Mouse (Mus musculus) heart, adult 8-10 months (tissue): ENCODE measurements at regions not wholly inside any gene's neighbourhood (a gene's known extent, or its start where the extent isn't known, plus 50 kb on each side); places are given as distances from the start of the nearest gene placed in this dataset.
A peak's percentile ranks its signal among the peaks of the same experiment; 100 is the strongest.
"Not testable (repeated sequence)": the region's sequence is repeated elsewhere in the genome, so short reads cannot be mapped to it uniquely, and the experiment has no call there.

ENCODE experiments used
- DNase-seq: peaks from one replicate; pipeline ENCODE4 v3.0.0; 2022; ENCODE audit warnings: low spot score

DNA sequence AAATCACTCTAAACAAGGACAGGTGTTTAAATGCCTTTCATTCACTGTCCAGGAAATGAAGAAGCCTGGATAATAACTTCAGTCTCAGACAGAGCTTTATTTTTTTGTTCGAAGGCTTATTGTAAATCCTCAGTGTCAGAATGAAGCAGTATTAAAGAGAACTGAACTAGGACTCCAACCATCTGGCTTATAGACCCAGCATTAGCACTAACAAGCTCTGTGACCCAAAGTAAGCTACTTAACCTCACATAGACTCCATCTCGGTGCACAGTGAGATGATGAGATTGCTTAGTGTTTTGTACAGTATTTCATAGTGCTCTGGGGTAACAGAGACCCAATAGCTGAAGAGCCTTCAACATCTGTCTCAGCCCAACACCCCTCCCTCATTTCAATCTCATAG is 738.2 kb upstream of the Map3k7 start:
- no peak for DNase-seq

DNA sequence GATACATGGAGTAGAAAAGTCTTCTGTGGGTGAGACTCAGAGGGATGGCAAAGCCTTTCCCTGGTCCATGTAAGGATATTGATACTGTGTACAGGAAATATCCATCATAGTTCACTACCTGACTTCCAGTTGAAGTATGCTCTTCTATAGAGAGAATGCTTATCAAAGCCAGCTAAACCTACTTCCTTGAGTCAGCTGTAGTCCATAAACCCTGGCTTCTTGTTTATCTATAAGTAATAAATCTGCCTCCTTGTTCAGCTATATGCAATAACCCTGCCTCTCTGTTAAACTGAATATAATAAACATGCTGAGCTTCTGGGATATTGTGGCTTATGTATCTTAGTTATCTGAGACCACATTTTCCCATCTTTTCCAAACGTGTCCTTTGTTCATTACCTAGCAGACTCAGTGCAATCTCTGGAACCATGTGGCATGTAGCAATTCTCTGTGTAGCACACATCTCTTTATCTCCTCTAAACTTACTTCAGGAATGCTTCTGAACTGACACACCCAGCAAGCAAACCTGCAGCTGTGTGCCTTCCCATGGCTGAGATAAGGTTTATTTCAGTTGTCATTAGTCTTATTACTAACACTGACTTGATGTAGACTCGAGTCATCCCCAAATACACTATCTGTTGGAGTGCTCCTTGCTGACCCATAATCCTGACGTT is 694.9 kb upstream of the Map3k7 start:
- DNase-seq: no peak

DNA sequence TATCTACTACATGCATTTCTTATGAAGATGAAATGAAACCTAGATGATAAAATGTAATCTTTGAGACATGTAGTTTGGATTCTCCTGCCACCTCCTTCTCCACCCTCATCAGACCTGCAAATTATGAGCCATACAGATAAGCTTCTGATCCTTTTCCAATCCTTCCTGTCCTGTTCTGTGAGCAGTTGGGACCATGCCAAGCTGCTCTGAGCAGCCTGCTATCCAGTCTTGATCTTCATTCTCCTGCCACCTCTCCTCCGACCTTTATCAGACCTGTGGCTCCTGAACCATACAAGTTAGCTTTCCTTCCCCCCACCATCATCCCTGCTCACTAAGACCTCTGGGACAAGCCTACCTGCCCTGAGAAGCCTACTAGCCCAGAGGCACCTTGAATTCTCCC is 689.8 kb upstream of the Map3k7 start:
- DNase-seq: no peak

DNA sequence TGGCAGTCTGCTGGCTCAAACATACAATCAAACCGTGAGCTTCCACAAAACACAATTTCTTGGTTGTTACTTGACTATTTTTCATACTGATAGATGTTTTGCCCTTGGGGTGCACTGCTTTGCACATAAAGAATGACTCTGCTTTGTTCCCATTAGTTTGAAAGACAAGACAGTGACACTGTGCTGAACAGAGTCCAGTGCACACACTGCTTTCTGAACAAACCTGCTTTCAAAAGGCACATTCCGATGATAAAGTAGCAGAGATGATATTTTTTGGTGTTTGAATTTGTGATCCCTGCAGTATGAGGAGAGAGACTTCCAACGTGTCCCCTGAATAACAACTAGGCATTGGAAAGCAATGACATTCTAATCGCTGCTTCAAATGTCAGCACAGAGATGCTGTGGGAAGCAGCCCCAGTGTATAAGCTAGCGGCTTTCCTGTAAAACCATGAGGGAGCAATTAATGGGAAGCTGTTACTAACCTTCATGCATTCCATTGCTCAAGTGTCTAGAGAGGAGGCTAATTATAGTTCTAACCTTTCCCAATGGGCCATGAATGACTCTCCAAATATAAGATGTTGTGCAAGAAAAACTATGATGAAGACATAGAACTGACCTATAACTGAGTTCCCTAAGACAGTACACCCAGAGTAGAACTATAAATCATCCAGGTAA is 673.5 kb upstream of the Map3k7 start:
- DNase-seq: peak; percentile 1

DNA sequence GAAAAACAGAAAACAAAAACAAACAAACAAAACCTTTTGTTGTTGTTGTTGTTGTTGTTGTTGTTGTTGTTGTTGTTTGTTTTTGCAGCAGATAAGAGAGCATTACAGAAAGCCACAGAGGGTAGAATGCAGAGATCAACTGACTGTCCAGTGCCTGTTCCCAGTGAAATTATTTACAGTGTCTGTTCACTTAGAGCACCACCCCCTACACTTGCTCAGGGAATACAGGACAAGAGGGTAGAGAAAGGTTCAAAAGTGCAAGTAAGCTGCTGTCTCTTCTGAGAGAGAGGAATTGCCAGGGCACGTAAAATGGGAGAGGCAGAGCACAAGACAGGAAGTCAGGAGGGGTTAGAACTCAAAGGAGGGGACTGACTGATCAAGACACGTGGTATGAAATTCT is 670.1 kb upstream of the Map3k7 start:
- no peak for DNase-seq

DNA sequence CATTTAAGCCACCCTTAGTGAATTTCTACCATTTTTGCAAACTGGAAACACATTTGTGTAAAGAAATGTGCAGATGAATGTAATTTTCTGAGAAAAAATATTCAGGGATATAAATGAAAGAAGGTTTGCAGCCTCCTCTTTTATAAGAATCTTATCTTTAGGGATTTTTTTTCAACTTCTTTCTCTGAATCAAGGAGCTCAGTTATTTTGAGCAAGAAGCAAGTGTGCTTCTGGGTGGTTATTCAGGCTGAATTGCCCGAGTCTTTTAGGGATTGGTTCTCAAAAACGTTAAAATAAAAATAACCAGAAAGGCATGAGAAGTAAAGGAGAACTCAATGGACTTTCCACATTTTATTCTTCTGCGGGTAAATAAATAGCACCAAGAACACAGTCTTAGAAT is 666.0 kb upstream of the Map3k7 start:
- DNase-seq: no peak

DNA sequence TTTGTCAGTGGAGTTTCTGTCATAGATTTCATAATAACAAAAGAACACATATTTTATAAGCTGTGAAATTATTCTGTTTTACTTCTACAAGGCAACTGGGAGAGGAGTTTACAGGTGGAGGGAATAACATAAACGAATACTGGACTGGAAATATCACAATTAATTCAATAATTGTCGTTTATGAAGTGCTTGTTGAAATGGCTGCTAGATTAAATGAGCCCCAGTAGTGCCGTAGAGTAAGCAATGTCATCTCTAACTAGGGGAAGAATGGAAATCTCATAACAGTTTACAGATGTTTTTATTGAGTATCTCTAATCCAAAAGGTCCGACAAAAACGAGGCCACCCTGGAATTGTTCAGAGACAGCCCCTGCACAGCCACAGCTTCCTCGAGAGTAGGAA is 644.6 kb upstream of the Map3k7 start:
- no peak for DNase-seq

DNA sequence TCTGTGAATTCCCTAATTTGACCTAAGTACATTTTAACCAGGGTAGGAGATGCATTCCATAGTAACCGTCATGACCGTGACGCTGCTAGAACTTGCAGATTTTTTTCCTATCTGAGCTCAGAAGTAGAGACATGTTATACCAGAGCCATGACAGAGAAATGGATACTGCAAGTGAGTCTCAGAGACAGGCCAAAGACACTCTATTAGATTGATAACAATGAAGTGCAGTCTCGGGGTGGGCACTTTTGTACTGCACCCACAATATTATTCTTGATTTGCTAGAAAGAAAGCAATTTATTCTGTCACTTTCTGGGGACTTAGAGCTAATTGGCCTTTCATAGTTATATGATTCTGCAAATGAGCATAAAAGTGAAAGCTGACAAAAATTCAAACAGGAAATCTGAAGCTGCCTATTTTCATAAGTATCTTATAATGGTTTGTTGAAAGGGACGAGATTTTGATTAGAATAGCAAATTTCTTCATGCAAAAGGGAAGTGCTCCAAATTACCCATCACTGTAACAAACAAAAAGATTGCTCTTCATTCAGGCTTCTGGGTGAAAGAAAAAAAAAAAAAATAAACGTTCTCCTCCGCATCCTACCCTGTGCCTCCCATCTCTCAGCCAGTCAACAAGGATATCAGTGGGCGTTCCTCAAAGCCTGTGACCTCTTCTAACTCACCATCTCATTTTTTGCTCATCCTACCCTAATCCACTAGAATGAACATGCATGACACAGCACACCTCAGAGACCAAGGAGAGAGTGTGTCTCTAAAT is 643.0 kb upstream of the Map3k7 start:
- no peak for DNase-seq

DNA sequence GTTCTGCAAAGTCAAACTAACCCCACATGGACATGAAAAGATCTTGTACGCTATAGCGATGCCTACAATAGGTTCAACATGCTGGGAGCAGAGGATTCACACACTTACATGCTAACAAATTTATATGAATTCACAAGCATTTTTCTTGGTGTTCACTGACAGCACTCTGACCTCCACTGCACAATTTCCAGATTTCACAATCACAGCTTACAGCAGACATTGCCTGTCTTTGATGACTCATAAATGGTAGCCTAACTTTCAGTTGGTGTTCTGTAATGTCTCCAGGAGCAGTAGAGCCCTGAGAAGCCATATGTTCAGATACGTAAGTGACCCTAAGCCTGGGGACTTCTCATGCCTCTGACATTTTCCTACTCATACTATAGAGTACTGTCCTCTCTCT is 640.1 kb upstream of the Map3k7 start:
- DNase-seq: no peak

DNA sequence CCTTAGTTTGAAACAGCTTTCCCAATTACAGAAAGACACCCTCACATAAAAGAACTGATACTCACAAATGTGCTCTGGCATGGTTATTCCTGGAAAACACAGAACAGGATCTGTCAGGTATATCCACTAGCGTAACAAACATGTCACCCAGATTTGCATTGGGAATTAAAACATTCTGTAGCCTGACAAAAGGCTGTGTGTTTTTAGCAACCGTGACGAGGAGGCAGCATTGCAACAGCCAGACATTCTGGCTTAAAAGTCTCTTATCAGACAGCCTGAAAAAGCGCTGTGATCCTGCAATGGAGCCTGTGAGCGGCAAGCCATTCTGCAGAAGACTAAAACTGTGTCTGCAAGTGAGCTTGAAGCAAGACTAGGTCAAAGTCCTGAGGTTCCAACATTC is 635.1 kb upstream of the Map3k7 start:
- DNase-seq: no peak

DNA sequence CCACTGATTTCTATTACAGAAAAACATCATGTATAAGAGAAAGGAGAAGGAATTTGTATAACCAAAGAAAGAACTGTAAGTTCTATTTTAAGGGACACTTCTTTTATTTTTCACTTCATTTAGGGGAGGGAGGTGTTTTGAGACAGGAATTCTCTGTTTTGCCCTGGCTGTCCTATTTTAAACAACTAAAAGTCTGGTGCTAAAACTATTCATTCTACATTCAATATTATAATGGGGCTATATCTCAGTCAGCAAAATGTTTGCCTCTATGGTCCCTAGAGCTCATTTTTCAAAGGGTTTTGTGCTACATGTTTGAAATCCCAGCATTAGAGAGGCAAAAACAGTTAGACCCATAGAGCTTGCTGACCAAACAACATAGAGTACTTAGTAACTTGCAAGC is 632.8 kb upstream of the Map3k7 start:
- DNase-seq: no peak

DNA sequence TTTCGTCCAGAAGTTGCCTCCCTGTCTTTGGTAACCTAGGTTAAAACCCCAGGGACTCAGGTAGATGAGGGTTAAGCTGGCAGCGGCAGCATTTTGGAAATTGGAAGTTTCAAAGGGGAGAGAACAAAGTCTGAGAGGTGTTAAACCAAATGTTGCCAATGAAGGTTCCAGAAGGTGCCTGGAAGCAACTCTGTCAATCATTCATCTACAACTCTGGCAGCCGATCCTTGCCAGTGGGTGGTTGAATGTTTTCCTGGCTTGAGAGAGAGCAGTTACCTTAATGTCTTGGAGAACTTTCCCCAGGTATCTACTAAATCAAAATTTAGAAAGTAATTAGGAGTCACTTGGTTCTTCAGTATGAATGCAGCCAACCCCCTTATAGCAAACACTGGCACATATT is 628.2 kb upstream of the Map3k7 start:
- DNase-seq: no peak

DNA sequence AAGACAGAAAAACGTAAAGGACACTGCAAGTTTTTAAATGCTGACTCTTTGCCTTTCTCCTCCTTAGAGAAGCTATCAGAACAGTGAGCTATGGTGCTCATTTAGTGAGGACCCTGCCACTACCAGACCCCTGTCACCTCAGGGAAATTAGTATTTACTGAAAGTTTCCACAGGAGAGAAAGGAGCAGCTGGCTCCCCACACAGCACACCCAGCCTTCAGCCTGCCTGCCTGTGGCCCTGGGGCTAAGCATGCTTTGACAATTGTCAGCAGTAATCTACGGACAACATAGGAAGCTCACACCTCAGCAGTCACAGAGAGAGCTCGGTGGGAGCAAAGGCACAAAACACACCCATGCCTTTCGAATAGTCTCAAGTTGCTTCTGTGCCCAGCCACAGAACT is 625.9 kb upstream of the Map3k7 start:
- no peak for DNase-seq

DNA sequence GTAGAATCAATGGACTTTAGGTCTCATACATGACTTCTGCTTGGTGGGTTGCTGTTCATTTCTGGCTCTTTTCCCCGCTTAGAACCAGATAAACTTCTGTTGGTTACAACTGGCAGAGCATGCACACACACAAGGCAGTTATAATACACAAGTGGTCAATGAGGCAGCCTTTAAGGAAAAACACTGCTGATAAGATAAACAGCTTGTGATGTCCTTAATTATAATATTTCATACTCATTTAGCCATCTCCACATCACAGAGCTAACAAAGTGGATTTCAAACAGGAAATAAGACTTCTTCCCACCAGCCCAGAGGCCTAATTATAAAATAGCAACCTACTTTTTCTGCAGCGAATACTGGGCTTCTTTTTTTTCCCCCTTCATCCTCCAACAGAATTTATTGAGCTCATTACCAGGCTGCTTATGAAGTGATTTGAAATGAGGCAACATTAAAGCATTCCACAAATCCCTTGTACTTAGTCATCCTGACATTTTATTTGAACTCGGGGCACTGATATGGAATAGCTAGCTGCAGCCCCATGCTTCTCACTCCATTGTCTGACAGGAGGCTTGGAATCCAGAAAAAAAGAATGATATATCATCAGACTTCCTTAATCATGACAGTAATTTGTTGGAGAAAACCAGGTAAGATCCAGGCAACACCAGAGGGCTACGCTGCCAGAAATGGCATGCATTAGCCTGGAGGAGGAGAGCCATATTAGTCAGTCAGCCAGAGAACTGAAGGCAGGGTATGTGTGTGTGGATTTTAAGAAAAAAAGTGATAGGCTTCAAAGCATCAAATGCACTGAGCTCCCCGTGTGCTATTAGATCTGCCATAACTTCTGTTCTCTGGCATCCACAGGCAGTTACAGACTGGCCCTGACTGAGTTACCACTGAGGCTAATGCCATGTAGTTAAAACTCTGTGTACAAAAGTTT is 620.3 kb upstream of the Map3k7 start:
- DNase-seq: no peak

DNA sequence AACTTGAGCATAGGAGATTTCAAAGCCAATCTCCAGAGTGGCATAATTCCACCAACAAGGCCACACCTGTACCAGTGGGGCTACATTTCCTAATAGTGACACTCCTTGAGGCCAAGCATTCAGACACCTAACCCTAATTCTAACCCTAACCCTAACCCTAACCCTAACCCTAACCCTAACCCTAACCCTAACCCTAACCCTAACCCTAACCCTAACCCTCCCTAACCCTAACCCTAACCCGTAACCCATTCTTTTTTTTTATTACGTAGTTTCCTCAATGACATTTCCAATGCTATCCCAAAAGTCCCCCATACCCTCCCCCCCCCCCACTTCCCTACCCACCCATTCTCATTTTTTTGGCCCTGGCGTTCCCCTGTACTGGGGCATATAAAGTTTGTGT is 609.9 kb upstream of the Map3k7 start:
- not testable (repeated sequence) for DNase-seq

DNA sequence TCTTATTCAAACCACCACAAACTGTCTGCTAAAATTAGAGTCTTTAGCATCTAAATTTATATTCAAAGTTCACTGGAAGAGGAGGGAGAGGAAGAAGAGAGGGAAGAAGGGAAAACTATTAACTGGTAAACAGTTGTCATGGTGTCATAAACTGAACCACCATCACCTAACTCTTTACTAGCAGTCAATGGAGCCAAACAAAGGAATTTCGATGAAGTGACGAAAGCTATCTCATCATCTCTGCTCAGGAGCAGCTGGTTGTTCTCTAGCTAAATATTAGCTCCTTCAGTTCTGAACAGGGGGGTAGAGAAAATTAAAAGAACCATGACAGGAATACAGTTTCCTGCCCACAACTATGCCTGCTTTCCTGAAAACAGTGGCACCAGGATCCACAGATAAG is 608.9 kb upstream of the Map3k7 start:
- DNase-seq: no peak

DNA sequence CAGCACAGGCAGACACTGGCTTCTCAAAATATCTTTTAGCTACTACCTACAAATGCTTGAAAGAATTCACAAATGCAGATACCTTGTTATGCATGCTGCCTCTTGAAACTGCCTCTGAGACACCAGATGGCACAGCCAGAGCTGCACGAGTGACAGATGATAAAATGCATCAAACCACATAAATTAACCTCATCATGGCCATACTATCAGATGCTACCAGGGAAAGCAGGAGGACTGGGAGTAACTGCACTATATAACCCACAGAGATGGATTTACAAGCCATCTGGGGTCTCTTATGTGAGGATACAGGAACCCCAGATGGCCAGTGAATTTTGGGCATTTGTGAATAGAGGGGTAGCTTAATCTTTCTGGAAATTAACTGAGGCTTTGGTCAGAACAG is 597.7 kb upstream of the Map3k7 start:
- no peak for DNase-seq

DNA sequence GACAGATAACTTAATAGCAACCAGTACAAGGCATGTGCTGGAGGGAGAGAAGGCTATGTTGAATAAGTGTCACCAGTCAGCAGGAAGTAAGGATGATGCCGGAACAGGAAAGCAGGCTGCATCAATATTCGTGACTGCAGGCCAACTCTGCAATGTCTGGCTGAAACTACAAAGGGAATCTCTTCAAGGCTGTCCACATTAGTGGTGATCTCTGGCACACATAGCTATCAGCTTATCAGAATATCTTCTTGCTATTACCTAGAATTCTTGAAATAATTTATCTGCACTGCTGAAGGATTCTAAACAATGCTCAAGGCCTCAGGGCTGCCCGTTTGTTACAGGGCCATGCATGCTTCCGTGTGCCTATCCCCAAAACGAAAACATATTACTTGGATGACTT is 596.9 kb upstream of the Map3k7 start:
- DNase-seq: no peak

DNA sequence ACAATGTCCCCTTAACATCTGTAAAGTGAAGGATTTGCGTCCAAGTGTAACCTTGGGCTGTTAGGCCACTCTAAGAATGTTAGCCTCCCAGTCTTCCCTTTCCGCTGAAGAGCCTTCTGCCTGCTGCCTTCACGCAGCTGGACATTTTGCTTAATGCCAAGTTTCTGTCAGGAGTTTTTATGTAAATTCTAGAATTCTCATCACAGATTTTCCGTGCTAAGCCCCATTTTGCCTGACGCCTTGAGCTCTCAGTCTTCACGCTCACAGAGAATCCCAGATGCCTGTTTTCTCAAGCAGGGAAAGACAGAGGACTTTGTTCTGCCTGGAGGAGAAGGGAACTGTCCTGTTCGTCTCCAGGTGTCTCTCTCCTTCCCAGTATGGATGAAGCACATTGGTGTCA is 593.8 kb upstream of the Map3k7 start:
- DNase-seq: no peak

DNA sequence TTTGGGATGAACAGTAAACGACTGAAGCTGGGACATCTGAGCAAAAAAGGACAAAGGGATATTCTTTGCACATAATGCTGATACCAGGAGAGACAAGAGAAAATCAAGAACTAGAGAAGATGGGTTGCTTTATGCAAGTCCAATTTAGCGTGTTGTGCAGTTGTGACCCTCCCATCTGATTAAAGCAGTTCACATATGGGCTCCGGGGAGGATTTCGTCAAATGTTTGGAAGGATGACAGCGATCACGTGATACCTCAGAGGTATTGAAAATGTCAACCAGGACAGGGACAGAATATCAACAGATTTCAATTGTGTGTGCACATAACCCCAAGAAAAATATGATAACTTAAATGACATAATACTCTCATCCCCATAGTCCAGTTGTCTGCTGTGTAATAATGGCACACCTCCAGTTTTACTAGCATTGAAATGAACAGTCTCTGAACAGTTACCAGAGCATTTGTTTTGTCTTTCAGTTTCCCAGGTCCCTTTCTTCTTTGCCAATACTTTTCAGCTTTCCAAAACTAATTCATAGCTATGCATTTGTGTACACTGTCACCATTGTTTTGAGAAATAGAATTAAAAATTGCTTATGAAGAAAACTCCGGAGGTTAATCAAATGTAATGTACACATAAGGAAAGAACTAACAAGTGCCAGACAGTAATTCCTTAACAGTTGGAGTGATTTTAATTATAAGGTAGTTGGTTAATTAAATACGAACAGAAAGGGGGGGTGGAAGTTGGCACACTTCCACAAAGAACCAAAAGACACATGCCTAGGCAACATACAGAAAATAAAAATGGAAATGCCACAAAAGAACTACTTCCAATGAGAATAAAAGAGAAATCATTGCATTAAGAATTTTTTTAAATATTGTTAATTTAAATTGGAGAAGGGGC is 582.6 kb upstream of the Map3k7 start:
- DNase-seq: no peak
